Mouse (Mus musculus): Measurements from ENCODE around the gene Xpnpep1.

DNA sequence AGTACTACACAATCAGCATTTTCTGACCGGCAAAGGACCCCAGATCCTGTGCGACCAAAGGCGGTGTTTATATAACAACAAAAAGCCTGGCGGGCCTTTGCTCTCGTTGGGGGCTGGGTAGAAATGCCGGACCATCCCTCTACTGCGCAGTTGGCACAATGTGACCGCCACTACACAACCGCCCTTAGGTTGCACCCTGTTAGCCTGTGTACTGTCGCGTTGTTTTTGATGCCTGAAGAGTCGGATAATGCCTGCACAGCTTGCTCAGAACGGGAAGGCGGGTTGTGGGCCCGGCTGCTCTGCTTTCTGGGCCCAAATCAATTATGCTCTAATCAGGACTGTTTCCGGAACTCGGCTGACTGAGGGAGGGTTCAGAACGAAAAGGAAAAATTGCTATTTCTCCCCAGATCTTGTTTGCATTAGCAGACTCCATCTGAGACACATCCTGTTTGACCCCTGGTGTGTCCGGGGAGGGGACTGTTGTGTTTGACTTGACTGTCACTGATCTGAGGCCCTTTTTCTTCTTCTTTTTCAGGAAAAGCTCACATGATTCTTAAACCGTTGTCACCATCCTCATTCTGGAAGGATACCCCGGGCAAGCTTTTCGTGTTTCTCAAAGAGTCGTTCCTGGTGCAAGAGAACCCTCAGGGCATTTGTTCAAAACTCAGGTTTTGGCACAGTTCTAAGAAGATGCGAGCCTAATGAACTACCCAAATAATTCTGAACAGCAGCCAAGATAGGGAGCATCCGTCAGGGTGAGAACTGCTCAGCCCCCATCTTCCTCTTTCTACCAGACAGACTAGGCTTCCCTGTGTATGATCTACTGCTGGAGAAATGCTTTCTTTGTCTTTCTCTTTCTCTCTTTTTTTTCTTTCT is 47.5 kb upstream of the Xpnpep1 start:
- no peak for TF ChIP-seq CTCF (IDR thresholded peaks at IDR 0.05; ENCODE audit: insufficient read depth, low read depth, low read length)
- TF ChIP-seq POLR2A (IDR thresholded peaks at IDR 0.05; ENCODE audit: insufficient read depth, low read depth, low read length) = no peak

Measured in olfactory bulb, adult 2 months (tissue).